Mouse (Mus musculus) G1E (cell line): ENCODE results near the gene Il17c. TPM values are rescaled to one million over a fixed set of nuclear protein-coding genes. Genes with fewer than 3 reads are reported as not detected.
A peak's percentile ranks its signal among the peaks of the same experiment; 100 is the strongest.

Experiments
- ATAC-seq: 2 replicates; pipeline ENCODE4 v1.8.0; 2016; ENCODE audit warnings: mild to moderate bottlenecking; ENCODE audit not compliant: insufficient number of reproducible peaks, poor library complexity, low FRiP score, severe bottlenecking; ENCODE audit errors: extremely low read depth
- DNase-seq: peaks from one replicate; pipeline ENCODE4 v3.0.0; 2012; ENCODE audit warnings: low spot score
- H3K27me3 ChIP-seq: 2 replicates; pipeline ENCODE4 v1.6.1; 2012; ENCODE audit warnings: mild to moderate bottlenecking, low read length, inconsistent platforms; ENCODE audit not compliant: insufficient read depth
- H3K36me3 ChIP-seq: replicated peaks from 2 replicates; pipeline ENCODE3; 2012; ENCODE audit warnings: mild to moderate bottlenecking, inconsistent platforms
- H3K4me1 ChIP-seq: 2 replicates; pipeline ENCODE4 v1.6.1; 2012; ENCODE audit warnings: low read depth, low read length, inconsistent platforms, mixed read lengths; ENCODE audit not compliant: insufficient read depth
- H3K4me3 ChIP-seq: 2 replicates; pipeline ENCODE4 v1.5.1; 2012; ENCODE audit warnings: low read depth, mild to moderate bottlenecking, inconsistent platforms, low read length, moderate library complexity, mixed read lengths
- H3K9me3 ChIP-seq: replicated peaks from 2 replicates; pipeline ENCODE4 v1.6.1; 2012; ENCODE audit warnings: inconsistent platforms
- CTCF ChIP-seq: IDR thresholded peaks from 2 replicates; pipeline ENCODE4 v1.5.1; 2012; ENCODE audit warnings: low read depth, low read length, inconsistent platforms, mixed read lengths
- GATA1 ChIP-seq: IDR thresholded peaks from 2 replicates; pipeline ENCODE4 v1.6.1; 2012; ENCODE audit warnings: borderline replicate concordance, low read length, inconsistent platforms, mixed read lengths
- GATA2 ChIP-seq: IDR thresholded peaks from 2 replicates; pipeline ENCODE4 v1.6.1; 2012; ENCODE audit warnings: low read depth, low read length, inconsistent platforms, borderline replicate concordance
- POLR2AphosphoS5 ChIP-seq: IDR thresholded peaks from 2 replicates; pipeline ENCODE4 v1.6.1; 2012; ENCODE audit warnings: low read depth, low read length, inconsistent platforms; ENCODE audit not compliant: insufficient replicate concordance
- TAL1 ChIP-seq: conservative IDR thresholded peaks from 2 replicates; pipeline ENCODE4 v1.6.1; 2012; ENCODE audit warnings: low read depth, low read length, inconsistent platforms, mixed read lengths
- polyA plus RNA-seq: library from polyadenylated mRNA; stranded (reverse); fragments of >175 nt; gene quantifications from 2 replicates; pipeline ENCODE4 v1.2.3, GENCODE M21; 2012
- total RNA-seq, 2 experiments: library from RNA; stranded (forward) in 1 of 2; stranded (reverse) in 1 of 2; fragments of 200-1000 nt in 1 of 2; fragments of >200 nt in 1 of 2; fragmentation: Nextera tagmentation in 1 of 2; gene quantifications; 2 replicates each; pipeline ENCODE4 v1.2.3; 2014 to 2017

Gene Il17c
- total and polyA plus RNA-seq, 3 experiments, result not detected

GRCm38 (mm10) chr8:122435375-122435774 lies 13.6 kb downstream of the Il17c start:
- no peak for DNase-seq
- Histone ChIP-seq H3K27me3 (no peaks in the 10 kb centered on the region), H3K4me3 (no peak overlapping the region), H3K9me3 (peaks cover 3% of the 10 kb centered on the region), H3K36me3 (peaks cover 78% of the 10 kb centered on the region), H3K4me1 (peaks cover 78% of the 10 kb centered on the region)
- peak; percentile 29; the same call in 1 of the 2 replicates for TF ChIP-seq CTCF
- TF ChIP-seq POLR2AphosphoS5, result no peak
- no peak for TF ChIP-seq GATA2
- TF ChIP-seq TAL1, result no peak
- ATAC-seq, result no peak

GRCm38 (mm10) chr8:122436146-122436545 lies 14.3 kb downstream of the Il17c start:
- H3K4me3 ChIP-seq, result peak overlapping the region; percentile 57; the same call in 1 of the 2 replicates
- peaks cover 3% of the 10 kb centered on the region for H3K9me3 ChIP-seq
- peaks cover 75% of the 10 kb centered on the region for H3K36me3 ChIP-seq
- peaks cover 70% of the 10 kb centered on the region for H3K4me1 ChIP-seq
- no peak for ATAC-seq
- TF ChIP-seq TAL1 (no peak), GATA2 (no peak), CTCF (no peak)
- DNase-seq, result no peak
- no peaks in the 10 kb centered on the region for H3K27me3 ChIP-seq

- Histone ChIP-seq H3K4me3 (peak overlapping the region; percentile 57; the same call in 1 of the 2 replicates), H3K9me3 (peaks cover 3% of the 10 kb centered on the region), H3K36me3 (peaks cover 78% of the 10 kb centered on the region), H3K4me1 (peaks cover 67% of the 10 kb centered on the region), H3K27me3 (no peaks in the 10 kb centered on the region)
- DNase-seq (peak; percentile 46), ATAC-seq (no peak)
- TF ChIP-seq POLR2AphosphoS5 (no peak), GATA2 (no peak), CTCF (no peak), TAL1 (no peak), GATA1 (no peak)
These were observed 14.8 kb downstream of the Il17c start for GRCm38 (mm10) chr8:122436586-122437125.

DNA sequence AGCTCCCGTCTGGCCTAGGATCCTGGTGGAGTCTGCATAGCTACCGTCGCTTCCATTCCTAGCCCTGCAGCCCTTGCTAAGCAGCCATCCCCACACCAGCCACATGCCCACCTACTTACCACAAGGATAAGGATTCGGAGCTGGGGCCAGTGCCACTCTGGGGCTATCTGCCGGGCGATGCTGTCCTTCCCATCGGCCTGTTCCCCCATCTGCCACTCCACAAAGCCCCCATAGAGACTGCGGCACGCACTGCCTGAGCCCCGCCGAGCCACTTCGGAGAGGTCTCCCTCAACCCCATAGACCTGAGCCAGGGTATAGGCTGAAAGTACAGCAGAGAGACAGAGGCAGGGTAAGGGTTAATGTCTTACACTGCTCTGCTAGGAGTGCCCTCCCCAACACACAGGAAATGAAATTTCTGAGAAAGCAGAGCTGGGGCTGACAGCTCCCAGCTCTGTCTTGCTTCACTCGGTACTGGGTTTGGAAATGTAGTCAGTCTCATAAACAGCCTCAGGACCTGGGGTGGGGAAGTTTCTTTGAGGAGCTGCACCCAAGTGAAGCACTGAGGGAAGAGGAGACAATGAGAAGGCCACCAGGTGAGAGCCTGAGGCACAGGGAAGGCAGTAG lies 16.0 kb downstream of the Il17c start:
- peaks cover 78% of the 10 kb centered on the region for H3K36me3 ChIP-seq
- ATAC-seq (no peak), DNase-seq (no peak)
- no peaks in the 10 kb centered on the region for H3K27me3 ChIP-seq
- H3K4me1 ChIP-seq, result peaks cover 62% of the 10 kb centered on the region
- H3K4me3 ChIP-seq, result peak overlapping the region; percentile 57; the same call in 1 of the 2 replicates
- H3K9me3 ChIP-seq, result peaks cover 3% of the 10 kb centered on the region
- TF ChIP-seq CTCF, result no peak
- no peak for TF ChIP-seq GATA2
- no peak for TF ChIP-seq GATA1
- TF ChIP-seq TAL1, result no peak

DNA sequence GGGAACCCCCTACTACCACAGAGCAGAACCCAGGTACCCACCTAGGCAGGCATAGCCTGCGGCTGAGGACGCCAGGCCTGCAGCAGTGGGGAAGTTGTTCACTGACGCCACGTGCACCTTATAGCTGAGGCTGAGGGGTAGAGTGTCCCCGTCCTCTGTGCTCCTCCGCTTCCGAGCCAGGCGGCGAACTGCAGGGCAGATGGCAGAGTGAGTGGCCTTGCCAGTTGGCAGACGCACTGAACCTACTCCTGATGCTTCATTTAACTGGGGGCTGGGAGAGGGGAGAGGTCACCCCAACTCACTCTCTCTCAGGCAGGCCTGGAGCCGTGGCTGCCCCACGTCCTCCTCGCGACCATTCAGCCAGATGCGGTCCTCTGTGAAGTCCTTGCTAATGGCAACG lies 17.5 kb downstream of the Il17c start:
- DNase-seq, result no peak
- Histone ChIP-seq H3K4me3 (no peak overlapping the region; the same call in 1 of the 2 replicates), H3K9me3 (peaks cover 3% of the 10 kb centered on the region), H3K4me1 (peaks cover 58% of the 10 kb centered on the region), H3K27me3 (no peaks in the 10 kb centered on the region), H3K36me3 (peaks cover 63% of the 10 kb centered on the region)
- TF ChIP-seq GATA2 (no peak), TAL1 (no peak), POLR2AphosphoS5 (no peak), GATA1 (no peak), CTCF (no peak)
- no peak for ATAC-seq

- peaks cover 55% of the 10 kb centered on the region for H3K36me3 ChIP-seq
- DNase-seq (no peak), ATAC-seq (no peak)
- no peak overlapping the region for H3K4me3 ChIP-seq
- peaks cover 67% of the 10 kb centered on the region for H3K4me1 ChIP-seq
- no peaks in the 10 kb centered on the region for H3K9me3 ChIP-seq
- peaks cover 6% of the 10 kb centered on the region; the same call in 1 of the 2 replicates for H3K27me3 ChIP-seq
- TF ChIP-seq CTCF (no peak), GATA1 (no peak), POLR2AphosphoS5 (no peak), GATA2 (no peak), TAL1 (no peak)
These were observed 19.5 kb downstream of the Il17c start for GRCm38 (mm10) chr8:122441326-122441725.
